Mouse (Mus musculus) cerebellum, adult 18-20 months (tissue): ENCODE results near the gene Zfp963.

ENCODE experiments used
- DNase-seq, 2 experiments: peaks; one replicate each; pipeline ENCODE4 v3.0.0; 2021

Zfp963 gene

GRCm38 (mm10) chr8:69749544-69750454, at the start of gene Zfp963:
TSS of gene Zfp963 (minus strand) at chr8:69749970.
- DNase-seq, result peak; percentile 95 to 98

GRCm38 (mm10) chr8:69799261-69799660, 49.5 kb upstream of the Zfp963 start:
- no peak for DNase-seq

GRCm38 (mm10) chr8:69797661-69798060, 47.9 kb upstream of the Zfp963 start:
- no peak for DNase-seq

GRCm38 (mm10) chr8:69796721-69797345, 47.1 kb upstream of the Zfp963 start:
- no peak for DNase-seq

GRCm38 (mm10) chr8:69794901-69795300, 45.1 kb upstream of the Zfp963 start:
- no peak for DNase-seq

- DNase-seq, result no peak
Measured at GRCm38 (mm10) chr8:69794096-69794495, 44.3 kb upstream of the Zfp963 start.

- no peak for DNase-seq
Measured at GRCm38 (mm10) chr8:69793666-69794065, 43.9 kb upstream of the Zfp963 start.

- DNase-seq, result peak; percentile 45 to 60
Measured at GRCm38 (mm10) chr8:69791415-69792068, 41.8 kb upstream of the Zfp963 start.

- peak; percentile 90 to 92 for DNase-seq
Measured at GRCm38 (mm10) chr8:69790773-69791367, 41.1 kb upstream of the Zfp963 start, which contains the start of the genes Atp13a1 and Zfp866. TSS of gene Atp13a1 (plus strand) at chr8:69791163. TSS of gene Zfp866 (minus strand) at chr8:69791178.

GRCm38 (mm10) chr8:69790364-69790763, 40.6 kb upstream of the Zfp963 start:
- DNase-seq, result peak in 1 of 2 experiments; percentile 22

GRCm38 (mm10) chr8:69789731-69790130, 40.0 kb upstream of the Zfp963 start:
- no peak for DNase-seq

GRCm38 (mm10) chr8:69789105-69789504, 39.3 kb upstream of the Zfp963 start:
- no peak for DNase-seq

- DNase-seq, result no peak
Measured at GRCm38 (mm10) chr8:69777111-69777510, 27.3 kb upstream of the Zfp963 start.

- DNase-seq, result no peak
Measured at GRCm38 (mm10) chr8:69775149-69775534, 25.4 kb upstream of the Zfp963 start.

GRCm38 (mm10) chr8:69774503-69775148, 24.9 kb upstream of the Zfp963 start, which contains the start of gene Gm20422:
TSS of gene Gm20422 (minus strand) at chr8:69774886.
- peak; percentile 90 to 95 for DNase-seq

- no peak for DNase-seq
Measured at GRCm38 (mm10) chr8:69772106-69772505, 22.3 kb upstream of the Zfp963 start.

GRCm38 (mm10) chr8:69771221-69771620, 21.5 kb upstream of the Zfp963 start:
- no peak for DNase-seq

- no peak for DNase-seq
Measured at GRCm38 (mm10) chr8:69761814-69762445, 12.2 kb upstream of the Zfp963 start.

GRCm38 (mm10) chr8:69758316-69758715, 8.5 kb upstream of the Zfp963 start:
- no peak for DNase-seq

GRCm38 (mm10) chr8:69752437-69752836, 2.7 kb upstream of the Zfp963 start:
- DNase-seq, result no peak

- DNase-seq, result no peak
Measured at GRCm38 (mm10) chr8:69741231-69741630, 8.5 kb downstream of the Zfp963 start.

- DNase-seq, result no peak
Measured at GRCm38 (mm10) chr8:69740763-69741162, 9.0 kb downstream of the Zfp963 start.
